Comparison of ENCODE assay signal across 9 mouse cellular contexts in genomic region chr19:7299052-7299451, GRCm38 (mm10). TPM values are rescaled to one million over a fixed set of nuclear protein-coding genes. Genes with fewer than 3 reads are reported as not detected.
A peak's percentile ranks its signal among the peaks of the same experiment; 100 is the strongest.
DNase-seq lines count a peak whose midpoint lies in the region; ATAC-seq and TF ChIP-seq lines count a peak whose summit lies in the region.
"Had no signal": no experiment of that assay in that cellular context is flagged by ENCODE, and none has a peak within 500 bp of the region (broad histone marks: within the 10 kb centered on the region; RNA-seq: fewer than 3 reads in every experiment).

No protein-coding gene starts in this region.

- no peak overlapping the region for H3K27ac ChIP-seq in embryonic facial prominence, embryonic 15.5 days (replicated peaks)
- H3K27ac ChIP-seq in neural tube, embryonic 13.5 days (replicated peaks), result peak overlapping the region; percentile 4; the same call in 1 of the 2 replicates
- H3K27ac ChIP-seq in kidney, adult 2 months (ENCODE audit: insufficient read depth, low read depth, low read length), result no peak overlapping the region
- H3K27ac ChIP-seq: kidney, embryonic 15.5 days had no signal

- H3K9me3 ChIP-seq in embryonic facial prominence, embryonic 15.5 days (replicated peaks), result no peaks in the 10 kb centered on the region
- H3K9me3 ChIP-seq in neural tube, embryonic 13.5 days, result no peaks in the 10 kb centered on the region
- H3K9me3 ChIP-seq: kidney, embryonic 15.5 days had no signal

- ATAC-seq in embryonic facial prominence, embryonic 15.5 days (ENCODE audit: insufficient number of reproducible peaks, low FRiP score, low TSS enrichment, low read depth), result peak; percentile 27; the same call in 1 of the 2 replicates
- peak; percentile 81 for ATAC-seq in neural tube, embryonic 13.5 days (ENCODE audit: low read depth)

- H3K36me3 ChIP-seq in embryonic facial prominence, embryonic 15.5 days, result no peaks in the 10 kb centered on the region
- H3K36me3 ChIP-seq in neural tube, embryonic 13.5 days, result 0 out of 2 replicates have a peak, but pooled peaks cover 3% of the 10 kb centered on the region
- H3K36me3 ChIP-seq in kidney, adult 2 months (ENCODE audit: control insufficient read depth, insufficient read depth, low read length), result no peaks in the 10 kb centered on the region

- no peak overlapping the region for H3K4me2 ChIP-seq in embryonic facial prominence, embryonic 15.5 days (replicated peaks)
- no peak overlapping the region for H3K4me2 ChIP-seq in neural tube, embryonic 13.5 days
- H3K4me2 ChIP-seq: kidney, embryonic 15.5 days had no signal

- no peak overlapping the region for H3K4me3 ChIP-seq in embryonic facial prominence, embryonic 15.5 days (replicated peaks)
- no peak overlapping the region for H3K4me3 ChIP-seq in neural tube, embryonic 13.5 days
- no peak overlapping the region for H3K4me3 ChIP-seq in kidney, adult 2 months (ENCODE audit: insufficient read depth, low read depth, low read length)
- H3K4me3 ChIP-seq: kidney, embryonic 15.5 days had no signal

- no peak overlapping the region for H3K9ac ChIP-seq in embryonic facial prominence, embryonic 15.5 days
- H3K9ac ChIP-seq in neural tube, embryonic 13.5 days, result peak overlapping the region; percentile 3; the same call in 1 of the 2 replicates
- H3K9ac ChIP-seq: kidney, embryonic 15.5 days had no signal

- DNase-seq in layer of hippocampus, adult 18-20 months (ENCODE audit: low spot score in 2 of 2), result peak; percentile 82 to 86
- no peak for DNase-seq in layer of hippocampus, adult 9-10 months (ENCODE audit: low spot score)
- DNase-seq in layer of hippocampus, adult 8-10 months (ENCODE audit: low spot score in 2 of 2), result peak; percentile 68 to 83
- DNase-seq in kidney, adult 8-10 months, result no peak
- no peak for DNase-seq in kidney, adult 2 months
- DNase-seq: lung, postnatal 36 days had no signal

- no peaks in the 10 kb centered on the region for H3K27me3 ChIP-seq in embryonic facial prominence, embryonic 15.5 days
- no peaks in the 10 kb centered on the region for H3K27me3 ChIP-seq in neural tube, embryonic 13.5 days
- H3K27me3 ChIP-seq in kidney, adult 2 months (replicated peaks; ENCODE audit: control insufficient read depth, insufficient read depth, low read length), result no peaks in the 10 kb centered on the region
- H3K27me3 ChIP-seq: kidney, embryonic 15.5 days had no signal

- peaks cover 33% of the 10 kb centered on the region for H3K4me1 ChIP-seq in embryonic facial prominence, embryonic 15.5 days
- H3K4me1 ChIP-seq in neural tube, embryonic 13.5 days (replicated peaks), result peaks cover 44% of the 10 kb centered on the region
- peaks cover 54% of the 10 kb centered on the region for H3K4me1 ChIP-seq in kidney, adult 2 months (ENCODE audit: control insufficient read depth, insufficient read depth, low read length)

- no peak for TF ChIP-seq POLR2A in kidney, adult 2 months (IDR thresholded peaks at IDR 0.05; ENCODE audit: low read depth, low read length)

- no peak for TF ChIP-seq CTCF in kidney, adult 2 months (conservative IDR thresholded peaks at IDR 0.05; ENCODE audit: insufficient read depth, insufficient read length, low read depth, low read length)

RNA-seq across cellular contexts. Expression of gene Rcor2, which starts 31.9 kb away (rescaled TPM):
- 10 to 100 TPM; 12.7 to 13.9 TPM for total RNA-seq in layer of hippocampus, adult 18-20 months (2021)
- polyA plus RNA-seq in embryonic facial prominence, embryonic 15.5 days (2015; fragmentation: Nextera tagmentation; extraction: Ambion mirVana), result 20.3 and 22.9 TPM in 2 replicates
- total RNA-seq in layer of hippocampus, adult 8-10 months (2022), result 10 to 100 TPM; 12.7 to 17.0 (median 14.6) TPM
- 31.0 and 31.1 TPM in 2 replicates for polyA plus RNA-seq in neural tube, embryonic 13.5 days (2015; fragmentation: Nextera tagmentation; extraction: Ambion mirVana)
- 1.5 and 1.8 TPM in 2 replicates for polyA plus RNA-seq in kidney, adult 2 months (2012; rRNA removed)

RNA-seq across cellular contexts. Expression of gene Mark2, which starts 42.6 kb away (rescaled TPM):
- total RNA-seq in layer of hippocampus, adult 18-20 months (2021), result 100 to 1,000 TPM; 114 to 118 TPM
- 54.9 and 60.2 TPM in 2 replicates for polyA plus RNA-seq in embryonic facial prominence, embryonic 15.5 days (2015; fragmentation: Nextera tagmentation; extraction: Ambion mirVana)
- 100 to 1,000 TPM; 101 to 135 (median 120) TPM for total RNA-seq in layer of hippocampus, adult 8-10 months (2022)
- polyA plus RNA-seq in neural tube, embryonic 13.5 days (2015; fragmentation: Nextera tagmentation; extraction: Ambion mirVana), result 45.3 and 48.0 TPM in 2 replicates
- polyA plus RNA-seq in kidney, adult 2 months (2012; rRNA removed), result 85.0 and 86.5 TPM in 2 replicates

RNA-seq across cellular contexts. Expression of gene Naa40, which starts 58.1 kb away (rescaled TPM):
- 10 to 100 TPM; 28.5 to 29.8 TPM for total RNA-seq in layer of hippocampus, adult 18-20 months (2021)
- 49.8 and 55.4 TPM in 2 replicates for polyA plus RNA-seq in embryonic facial prominence, embryonic 15.5 days (2015; fragmentation: Nextera tagmentation; extraction: Ambion mirVana)
- total RNA-seq in layer of hippocampus, adult 8-10 months (2022), result 10 to 100 TPM; 34.6 to 44.2 (median 36.6) TPM
- polyA plus RNA-seq in neural tube, embryonic 13.5 days (2015; fragmentation: Nextera tagmentation; extraction: Ambion mirVana), result 58.1 TPM in 2 replicates
- 23.7 and 26.2 TPM in 2 replicates for polyA plus RNA-seq in kidney, adult 2 months (2012; rRNA removed)

Comparison
In these comparisons a context has a peak if more than half of its experiments do, and no peak if none do; other contexts are left out.
1. DNase-seq: peak in layer of hippocampus, adult 18-20 months (2 of 2) and layer of hippocampus, adult 8-10 months (2 of 2); none in layer of hippocampus, adult 9-10 months (single experiment), kidney, adult 8-10 months (0 of 2) and kidney, adult 2 months (single experiment).